Mouse (Mus musculus) myocyte (in vitro differentiated cells): Measurements from ENCODE around the gene Tead3.

Experiments used
- MAX ChIP-seq: IDR thresholded peaks from one replicate; pipeline ENCODE4 v1.6.1; 2011; ENCODE audit warnings: low read depth, mild to moderate bottlenecking, control low read depth
- POLR2A ChIP-seq: IDR thresholded peaks from one replicate; pipeline ENCODE4 v1.6.1; 2011; ENCODE audit warnings: low read depth, mild to moderate bottlenecking, control low read depth, moderate library complexity; ENCODE audit not compliant: insufficient read length
- POLR2AphosphoS2 ChIP-seq: IDR thresholded peaks from one replicate; pipeline ENCODE4 v1.6.1; 2011; ENCODE audit warnings: low read depth, control low read depth; ENCODE audit not compliant: insufficient read length
- TCF3 ChIP-seq: IDR thresholded peaks from one replicate; pipeline ENCODE4 v1.6.1; 2011; ENCODE audit warnings: low read depth, control low read depth; ENCODE audit not compliant: insufficient read length
- USF1 ChIP-seq: IDR thresholded peaks from one replicate; pipeline ENCODE4 v1.6.1; 2011; ENCODE audit warnings: low read depth, mild to moderate bottlenecking, control low read depth, moderate library complexity

GRCm38 (mm10) chr17:28391568-28392432, 41.2 kb upstream of the Tead3 start:
- TF ChIP-seq POLR2A (no peak), MAX (no peak), POLR2AphosphoS2 (no peak), TCF3 (no peak), USF1 (no peak)
